Mouse (Mus musculus): ENCODE data around the gene Rwdd4a.

The Rwdd4a gene

DNA sequence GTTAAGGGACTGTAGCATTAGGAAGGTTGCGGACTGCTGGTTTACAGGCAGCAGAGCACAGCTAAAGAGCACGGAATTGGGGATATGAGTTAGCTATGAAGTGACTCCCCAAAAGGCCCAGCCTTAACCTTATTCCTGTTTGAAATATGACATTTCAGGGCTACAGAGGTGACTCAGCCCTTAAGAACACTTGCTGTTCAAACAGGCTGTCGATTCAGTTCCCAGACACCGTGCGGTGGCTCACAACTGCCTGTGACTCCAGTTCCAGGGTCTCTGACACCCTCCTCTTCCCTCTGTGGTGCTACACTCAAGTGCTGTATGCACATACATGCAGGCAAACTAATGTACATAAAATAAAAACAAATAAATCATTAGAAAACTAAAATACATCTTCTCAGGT, 55.2 kb downstream of the Rwdd4a start:
- DNase-seq (ENCODE audit: low spot score) = no peak

DNA sequence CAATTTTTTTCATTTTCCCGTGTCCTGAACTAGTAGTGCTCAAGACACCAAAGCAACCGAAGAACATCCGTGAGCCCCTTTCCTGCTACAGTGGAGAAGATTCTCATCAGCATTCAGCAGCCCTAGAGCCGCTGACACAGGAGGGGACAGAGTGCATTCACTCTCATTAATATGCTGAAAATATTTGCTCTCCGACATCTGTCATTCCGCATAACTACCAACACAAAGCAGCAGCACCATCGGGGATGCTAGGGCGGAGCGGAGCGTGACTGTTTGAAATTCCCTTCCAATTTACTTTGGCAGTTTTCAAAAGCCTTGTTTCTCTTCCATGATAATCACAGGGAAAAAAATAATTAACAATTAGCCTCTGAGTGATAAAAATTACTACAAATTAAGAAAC, 56.9 kb downstream of the Rwdd4a start:
- no peak for DNase-seq (ENCODE audit: low spot score)

DNA sequence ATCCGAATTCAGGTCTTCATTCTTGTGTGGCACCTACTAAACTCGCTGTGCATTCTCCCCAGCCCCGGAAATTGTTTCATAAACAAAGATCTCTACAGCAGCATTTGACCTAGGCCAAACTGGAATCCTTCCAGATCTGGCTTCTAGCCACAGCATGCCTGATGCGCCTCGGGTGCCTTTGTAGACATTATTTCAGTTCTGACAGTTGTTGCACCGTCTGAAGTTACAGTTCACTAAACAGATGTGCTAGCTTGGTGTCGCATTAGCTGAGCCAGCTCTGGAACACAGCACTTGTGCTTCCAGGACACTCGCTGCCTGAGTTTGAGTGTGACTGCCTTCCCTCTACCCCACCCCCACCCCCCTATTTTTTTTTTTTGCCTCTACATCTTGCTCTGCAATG, 67.2 kb downstream of the Rwdd4a start:
- DNase-seq (ENCODE audit: low spot score) = no peak
